Mouse (Mus musculus) spleen, postnatal 14 days (tissue): ENCODE results near the gene Dync1i2.

Experiments
- DNase-seq, 2 experiments: peaks; one replicate each; pipeline ENCODE4 v3.0.0; 2021 to 2022; ENCODE audit warnings: low spot score in 2 of 2

Dync1i2 gene

GRCm38 (mm10) chr2:71211591-71212359 is at the start of gene Dync1i2:
Gene Dync1i2 (plus strand): TSS chr2:71211706.
- peak; percentile 72 to 78 for DNase-seq

- DNase-seq = no peak
These were observed 48.5 kb upstream of the Dync1i2 start for GRCm38 (mm10) chr2:71162831-71163621.

- DNase-seq = no peak
These were observed 44.3 kb upstream of the Dync1i2 start for GRCm38 (mm10) chr2:71167211-71167610.

- no peak for DNase-seq
These were observed 43.0 kb upstream of the Dync1i2 start for GRCm38 (mm10) chr2:71168461-71169021.

- DNase-seq = no peak
These were observed 38.5 kb upstream of the Dync1i2 start for GRCm38 (mm10) chr2:71173031-71173430.

- DNase-seq = no peak
These were observed 34.9 kb upstream of the Dync1i2 start for GRCm38 (mm10) chr2:71176329-71177249.

- no peak for DNase-seq
These were observed 34.3 kb upstream of the Dync1i2 start for GRCm38 (mm10) chr2:71177250-71177615.

GRCm38 (mm10) chr2:71177760-71178159 is 33.7 kb upstream of the Dync1i2 start:
- DNase-seq = no peak

- DNase-seq = no peak
These were observed 31.8 kb upstream of the Dync1i2 start for GRCm38 (mm10) chr2:71179716-71180115.

GRCm38 (mm10) chr2:71180566-71181217 is 30.8 kb upstream of the Dync1i2 start:
- DNase-seq = no peak

GRCm38 (mm10) chr2:71187950-71188349 is 23.6 kb upstream of the Dync1i2 start:
- no peak for DNase-seq

GRCm38 (mm10) chr2:71188861-71189260 is 22.6 kb upstream of the Dync1i2 start:
- DNase-seq = no peak

GRCm38 (mm10) chr2:71191391-71192194 is 19.9 kb upstream of the Dync1i2 start:
- DNase-seq = no peak

GRCm38 (mm10) chr2:71192195-71192807 is 19.2 kb upstream of the Dync1i2 start:
- no peak for DNase-seq

GRCm38 (mm10) chr2:71194137-71194960 is 17.2 kb upstream of the Dync1i2 start:
- no peak for DNase-seq

- DNase-seq = no peak
These were observed 14.6 kb upstream of the Dync1i2 start for GRCm38 (mm10) chr2:71196947-71197346.

GRCm38 (mm10) chr2:71198907-71199306 is 12.6 kb upstream of the Dync1i2 start:
- no peak for DNase-seq

GRCm38 (mm10) chr2:71200485-71200884 is 11.0 kb upstream of the Dync1i2 start:
- DNase-seq = no peak

- no peak for DNase-seq
These were observed 9.6 kb upstream of the Dync1i2 start for GRCm38 (mm10) chr2:71201886-71202285.
